Mouse (Mus musculus) c-Kit-positive CD71-negative TER-119-negative erythroid progenitor cells, embryonic 14.5 days (primary cell): ENCODE data around the gene Zfp30.

Source experiments
- DNase-seq: peaks from one replicate; pipeline ENCODE4 v3.0.0-alpha.2; 2013; ENCODE audit warnings: low read depth

Zfp30 gene

DNA sequence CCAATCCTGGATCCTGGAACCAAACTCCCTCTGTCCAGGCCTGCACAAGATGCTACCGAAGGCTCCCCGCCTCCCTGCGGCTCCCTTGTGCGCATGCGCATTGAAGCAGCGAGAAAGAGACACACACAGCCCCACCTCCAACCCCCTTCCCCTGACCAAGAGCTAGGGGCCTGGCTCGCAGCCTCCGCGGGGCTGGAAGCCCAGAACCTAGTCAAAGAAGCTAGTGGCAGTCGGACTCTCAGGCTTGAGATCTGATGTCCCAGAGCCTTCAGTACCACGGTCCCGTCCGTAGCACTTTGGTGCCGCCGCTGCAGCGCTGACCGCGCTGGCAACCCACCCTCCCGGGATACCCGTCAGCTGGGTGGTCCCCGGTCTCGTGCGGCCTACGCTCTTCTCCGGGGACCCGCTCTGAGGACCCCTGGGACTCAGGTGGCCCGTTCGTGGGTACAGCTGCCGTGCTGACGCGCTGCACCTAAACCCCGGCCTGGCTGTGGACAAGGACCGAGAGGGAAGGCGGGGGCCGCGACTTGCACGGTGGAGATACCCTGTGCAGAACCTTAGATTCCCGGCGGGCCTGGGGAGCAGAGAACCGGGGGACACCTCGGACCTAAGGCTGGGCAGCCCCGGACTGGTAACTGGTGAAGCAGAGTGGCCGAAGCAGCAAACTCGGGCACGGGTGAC is at the start of gene Zfp30:
Gene Zfp30, plus strand, starts transcription at position 128 of the 681 bp plus-strand sequence.
- DNase-seq = peak; percentile 79

DNA sequence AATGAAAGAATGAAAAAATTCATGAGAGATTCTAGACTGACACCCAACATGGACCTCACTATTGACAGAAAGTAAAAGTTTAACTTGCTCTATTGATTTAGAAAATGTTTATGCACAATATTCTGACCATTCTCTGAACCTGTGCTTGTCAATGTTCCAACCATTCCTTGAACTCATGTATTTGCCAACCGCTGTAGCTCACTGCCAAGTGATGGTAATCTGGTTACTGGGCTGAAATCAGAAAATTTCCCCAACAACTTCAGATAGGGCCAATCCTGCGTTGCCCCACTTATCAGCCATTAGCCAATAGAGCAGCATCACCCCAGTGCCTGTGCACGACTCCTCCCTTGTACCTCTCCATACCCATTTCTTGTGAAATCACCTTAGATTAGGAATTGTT is 41.5 kb upstream of the Zfp30 start:
- no peak for DNase-seq

DNA sequence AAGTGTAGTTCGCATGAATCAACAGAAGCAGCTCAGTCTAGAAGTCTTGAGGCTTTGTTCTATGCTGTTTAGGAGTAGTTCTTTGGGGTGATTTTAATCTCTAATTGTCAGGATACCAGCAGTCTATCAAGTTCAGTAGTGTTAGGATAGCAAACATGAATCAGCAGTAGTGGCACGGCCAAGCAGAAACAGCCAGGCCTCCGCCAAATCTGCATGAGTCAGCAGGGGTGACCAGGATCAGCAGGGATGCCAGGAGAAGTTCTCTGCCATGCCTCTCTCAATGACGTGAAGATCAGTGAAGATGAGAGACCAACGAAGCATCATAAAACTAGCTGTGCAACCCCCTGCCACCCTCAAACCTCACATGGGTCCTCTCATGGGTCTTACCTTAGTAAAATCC is 23.3 kb upstream of the Zfp30 start:
- no peak for DNase-seq

DNA sequence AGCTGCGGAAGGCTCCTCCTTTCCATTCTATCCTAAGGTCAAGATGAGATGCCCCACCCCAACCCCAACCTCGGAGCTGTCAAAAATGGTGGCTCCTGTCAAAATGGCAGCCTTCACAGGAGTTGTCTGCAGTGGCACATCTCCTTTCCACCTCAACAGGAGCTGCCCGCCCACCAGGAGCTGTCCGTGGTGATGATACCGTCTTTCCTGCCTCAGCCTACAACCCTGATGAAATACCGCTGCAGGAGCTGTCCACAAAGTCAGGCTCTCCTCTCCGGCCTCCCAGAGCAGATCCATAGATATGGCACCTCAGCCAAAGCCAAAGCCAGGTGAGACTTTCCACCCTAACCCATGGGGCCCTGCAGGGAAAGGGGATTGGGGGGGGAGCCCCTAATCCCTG is 19.1 kb upstream of the Zfp30 start:
- no peak for DNase-seq

DNA sequence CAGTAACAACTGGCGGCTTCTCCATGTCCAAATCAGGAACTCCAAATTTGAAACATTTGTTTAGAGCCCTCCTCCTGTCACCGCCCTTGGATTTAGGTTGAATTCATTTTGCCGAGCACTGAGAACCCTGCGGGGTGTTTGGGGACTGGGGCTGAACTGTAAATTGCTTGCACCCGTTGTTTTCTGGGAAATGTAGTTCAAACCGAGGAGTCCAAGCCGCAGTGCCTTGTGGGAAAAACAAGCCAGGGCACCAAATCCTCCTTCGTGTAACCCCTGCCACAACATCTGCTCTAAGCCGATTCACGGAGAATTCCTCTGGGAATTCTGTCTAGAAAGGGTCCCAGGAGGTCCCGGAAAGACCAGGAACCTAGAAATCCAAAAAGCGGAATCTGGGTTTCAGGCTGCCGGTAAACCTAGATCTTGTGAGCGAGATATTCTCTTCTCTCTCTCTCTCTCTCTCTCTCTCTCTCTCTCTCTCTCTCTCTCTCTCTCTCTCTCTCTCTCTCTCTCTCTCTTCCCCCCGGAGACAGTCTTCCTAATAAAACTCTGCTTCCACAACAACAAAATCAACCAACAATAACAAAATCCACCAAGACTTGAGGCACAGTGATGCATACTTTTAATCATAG is 16.6 kb upstream of the Zfp30 start:
- peak; percentile 68 for DNase-seq

DNA sequence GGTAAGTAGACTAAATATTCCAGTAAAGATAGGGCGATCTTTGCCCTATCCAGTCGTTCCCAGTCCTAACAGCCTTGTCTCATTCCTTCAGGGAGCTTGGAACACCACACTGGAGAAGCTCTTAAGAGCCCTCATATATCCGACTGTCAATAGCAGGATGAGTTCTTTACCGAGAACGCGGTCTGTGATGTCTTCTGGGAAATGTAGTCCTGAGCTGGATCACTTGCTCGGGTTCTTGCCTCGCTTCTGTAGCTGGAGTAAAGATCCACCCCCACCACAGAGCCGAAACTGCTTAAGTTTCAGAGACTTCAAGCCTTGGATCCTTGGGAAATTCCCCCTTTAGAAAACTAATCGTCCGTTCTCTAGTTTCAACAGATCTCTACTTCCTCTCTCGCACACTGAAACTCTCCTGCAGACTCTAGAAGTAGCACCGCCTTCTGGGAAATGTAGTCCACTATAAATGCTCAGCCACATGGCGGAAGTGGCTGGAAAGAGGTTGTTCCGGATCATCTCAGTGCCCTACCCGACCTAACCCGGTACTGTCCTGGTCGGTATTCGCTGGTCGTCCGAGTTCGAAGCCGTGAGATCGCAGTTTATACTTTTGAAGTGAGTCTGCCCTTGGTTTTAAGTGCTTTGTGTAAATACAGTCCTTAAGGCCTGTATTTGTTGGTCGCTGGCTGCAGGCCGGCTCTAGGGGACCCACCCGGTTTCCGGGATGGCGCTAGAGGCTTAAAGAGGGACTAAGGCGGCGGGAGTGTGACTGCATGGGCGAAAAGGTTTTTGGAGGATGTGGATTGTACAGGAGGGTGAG is 15.5 kb upstream of the Zfp30 start, which contains the start of gene Zfp84:
Gene Zfp84, plus strand, starts transcription at position 463 of the 811 bp plus-strand sequence.
- peak; percentile 89 for DNase-seq

DNA sequence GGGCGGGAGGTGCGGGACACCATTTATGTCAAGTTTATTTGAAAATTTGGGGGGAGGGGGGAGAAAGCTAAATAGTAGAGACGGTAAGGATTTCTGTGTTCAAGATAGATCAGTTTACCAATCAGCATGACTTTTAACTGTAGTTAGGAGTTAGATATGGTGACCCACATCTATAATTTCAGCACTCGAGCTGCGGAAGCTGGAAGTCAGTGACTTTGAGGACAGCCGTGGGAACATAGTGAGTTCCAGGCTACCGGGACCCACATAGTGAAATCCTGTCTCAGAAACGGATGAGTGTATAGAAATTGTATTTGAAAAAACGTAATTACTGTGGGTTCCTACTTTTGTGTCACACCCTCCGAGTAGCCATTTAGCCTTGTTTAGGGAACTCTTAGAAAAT is 14.8 kb upstream of the Zfp30 start:
- no peak for DNase-seq

DNA sequence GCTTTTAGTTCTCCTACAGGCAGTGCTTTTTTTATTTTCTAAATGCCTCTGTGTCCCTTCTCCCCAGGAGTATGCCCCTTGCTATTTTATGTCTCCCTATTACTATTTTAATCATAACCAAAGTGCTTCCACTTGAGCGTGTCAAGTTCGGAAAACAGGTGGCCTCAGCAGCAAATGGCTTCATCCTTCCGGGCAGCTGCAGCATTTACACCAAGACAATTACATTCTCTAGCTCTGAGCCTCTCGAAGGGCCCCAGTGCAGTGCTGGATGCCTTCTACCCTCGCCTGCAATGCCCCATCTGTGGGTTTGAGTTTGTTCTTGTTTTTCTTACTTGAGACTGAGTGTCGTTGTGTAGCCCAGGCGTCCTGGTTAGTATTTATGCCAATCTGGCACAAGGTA is 10.3 kb upstream of the Zfp30 start:
- no peak for DNase-seq

DNA sequence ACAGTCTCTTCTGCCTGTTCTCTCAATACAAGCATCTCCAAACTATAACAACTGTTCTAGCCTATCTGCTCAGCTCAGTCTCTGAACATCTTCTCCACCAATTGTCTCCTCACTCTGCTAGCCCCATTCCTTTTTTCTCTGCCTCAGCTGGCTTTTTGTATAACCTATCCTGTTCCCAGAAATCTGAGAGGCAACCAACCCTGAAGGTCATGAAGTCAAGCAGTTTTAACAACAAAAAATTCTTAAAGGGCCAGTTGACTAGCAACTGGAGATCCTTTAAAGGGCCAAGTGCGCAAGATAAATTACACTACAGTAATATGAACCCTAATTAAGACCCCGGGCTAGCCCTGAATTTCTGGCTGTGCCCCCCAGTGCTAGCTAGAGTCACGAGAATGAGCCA is 9.4 kb upstream of the Zfp30 start:
- DNase-seq = no peak

DNA sequence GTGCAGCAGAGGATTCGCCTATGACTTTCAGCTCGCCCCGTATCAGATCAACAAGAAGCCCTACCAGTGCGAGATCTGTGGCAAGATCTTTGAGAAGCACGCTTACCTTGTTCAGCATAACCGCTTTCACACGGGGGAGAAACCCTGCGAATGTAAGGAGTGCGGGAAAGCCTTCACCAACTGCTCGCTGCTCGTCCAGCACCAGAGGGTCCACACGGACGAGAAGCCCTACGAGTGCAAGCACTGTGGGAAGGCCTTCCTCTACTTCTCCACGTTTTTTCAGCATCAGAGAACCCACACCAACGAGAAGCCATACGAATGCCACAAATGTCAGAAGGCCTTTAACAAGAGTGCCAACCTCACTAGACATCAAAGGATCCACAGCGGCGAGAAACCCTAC is 7.2 kb upstream of the Zfp30 start:
- no peak for DNase-seq

DNA sequence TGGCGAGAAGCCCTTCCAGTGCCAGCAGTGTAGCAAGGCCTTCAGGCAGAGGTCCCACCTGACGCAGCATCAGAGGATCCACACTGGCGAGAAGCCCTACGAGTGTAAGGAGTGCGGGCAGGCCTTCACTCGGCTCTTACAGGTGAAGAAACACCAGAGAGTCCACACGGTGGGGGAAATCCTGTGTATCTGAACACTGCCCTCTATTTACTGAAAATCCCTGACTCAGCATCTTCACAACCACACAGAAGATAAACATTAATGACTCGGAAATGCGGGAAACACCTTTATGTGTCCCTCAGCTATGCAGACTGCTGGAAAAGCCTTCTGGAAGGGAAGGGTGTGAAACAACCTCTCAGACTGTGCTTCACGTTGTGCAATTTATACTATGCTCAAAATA is 6.4 kb upstream of the Zfp30 start:
- no peak for DNase-seq

DNA sequence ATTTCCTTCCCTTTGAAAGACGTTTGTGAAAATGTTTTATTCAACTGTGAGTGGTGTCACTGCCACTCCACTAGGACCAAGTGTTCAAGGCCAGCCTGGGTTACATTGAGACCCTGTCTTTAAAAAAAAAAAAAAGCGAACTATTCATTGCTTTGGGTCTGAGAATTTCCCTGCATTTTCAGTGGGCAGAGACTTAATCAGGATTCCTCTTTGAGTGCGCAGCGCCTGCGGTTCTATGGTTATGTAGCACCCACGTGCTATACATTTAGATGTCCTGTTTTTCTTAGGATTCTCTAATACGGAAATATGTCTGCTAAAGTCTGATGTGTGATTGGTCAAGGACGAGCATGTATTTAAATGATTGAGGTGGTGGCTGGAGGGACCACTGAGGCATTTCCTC is 1.2 kb downstream of the Zfp30 start:
- DNase-seq = no peak

DNA sequence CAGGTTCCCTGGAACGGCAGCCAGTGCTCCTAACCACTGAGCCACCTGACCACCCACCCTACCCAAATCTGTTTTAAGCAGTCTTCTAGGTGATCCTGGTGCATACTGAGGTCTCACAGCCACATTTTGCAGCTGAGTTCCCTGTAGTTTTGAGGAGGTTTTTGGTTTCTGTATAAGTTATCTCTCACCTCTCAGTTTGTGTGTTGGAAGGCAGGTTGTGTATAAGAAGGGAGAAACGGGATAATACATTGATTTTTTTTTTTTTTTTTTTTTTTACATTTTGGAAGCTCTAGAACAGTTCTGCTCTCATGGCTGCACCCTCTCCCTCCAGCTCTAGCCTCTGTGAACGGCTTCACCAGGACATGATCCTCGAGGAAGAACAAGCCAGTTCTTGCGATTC is 2.1 kb downstream of the Zfp30 start:
- DNase-seq = no peak

DNA sequence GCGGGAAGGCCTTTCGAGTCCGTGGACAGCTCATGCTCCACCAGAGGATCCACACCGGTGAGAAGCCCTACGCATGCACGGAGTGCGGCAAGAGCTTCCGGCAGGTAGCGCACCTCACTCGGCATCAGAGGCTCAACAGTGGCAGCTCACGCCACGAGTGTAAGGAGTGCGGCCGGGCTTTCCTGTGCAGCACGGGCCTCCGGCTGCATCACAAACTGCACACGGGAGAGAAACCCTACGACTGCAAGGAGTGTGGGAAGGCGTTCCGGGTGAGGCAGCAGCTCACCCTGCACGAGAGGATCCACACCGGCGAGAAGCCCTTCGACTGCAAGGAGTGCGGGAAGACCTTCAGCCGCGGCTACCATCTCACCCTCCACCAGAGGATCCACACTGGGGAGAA is 9.1 kb downstream of the Zfp30 start:
- DNase-seq = no peak

DNA sequence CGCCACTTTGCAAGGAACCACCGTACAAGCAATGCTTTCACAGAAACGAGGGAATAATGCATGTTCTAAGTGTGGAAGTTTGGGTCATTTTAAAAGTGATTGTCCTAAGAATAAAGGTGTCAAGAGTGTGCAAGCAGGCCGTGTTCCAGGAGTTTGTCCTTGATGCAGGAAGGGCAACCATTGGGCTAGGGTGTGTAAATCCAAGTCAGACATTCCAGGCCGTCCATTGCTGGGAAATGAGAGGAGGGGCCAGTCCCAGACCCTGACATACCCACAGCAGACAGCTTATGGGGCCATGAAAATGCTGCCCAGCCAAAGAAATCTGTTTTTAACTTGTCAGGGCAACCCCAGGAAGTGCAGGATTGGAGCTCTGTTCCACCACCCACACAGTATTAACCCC is 23.2 kb downstream of the Zfp30 start:
- DNase-seq = no peak

DNA sequence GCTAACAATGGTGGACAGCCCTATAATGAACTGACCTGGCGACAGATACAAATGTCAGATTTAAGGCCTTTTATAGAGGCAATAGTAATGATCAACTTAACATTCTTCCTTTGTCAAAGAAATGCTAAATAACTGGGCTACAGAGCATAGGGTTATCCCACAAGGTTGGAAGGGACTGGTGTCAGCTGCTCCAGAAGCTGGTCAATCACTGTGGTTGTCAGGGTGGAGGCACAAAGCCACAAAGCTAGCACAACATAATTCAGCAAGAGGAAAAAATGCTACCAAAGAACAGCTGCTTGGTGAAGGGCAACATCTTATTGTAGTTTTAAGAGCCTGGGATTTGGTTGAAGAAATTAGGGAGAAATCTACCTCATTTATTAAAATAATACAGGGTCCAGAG is 28.4 kb downstream of the Zfp30 start:
- no peak for DNase-seq

DNA sequence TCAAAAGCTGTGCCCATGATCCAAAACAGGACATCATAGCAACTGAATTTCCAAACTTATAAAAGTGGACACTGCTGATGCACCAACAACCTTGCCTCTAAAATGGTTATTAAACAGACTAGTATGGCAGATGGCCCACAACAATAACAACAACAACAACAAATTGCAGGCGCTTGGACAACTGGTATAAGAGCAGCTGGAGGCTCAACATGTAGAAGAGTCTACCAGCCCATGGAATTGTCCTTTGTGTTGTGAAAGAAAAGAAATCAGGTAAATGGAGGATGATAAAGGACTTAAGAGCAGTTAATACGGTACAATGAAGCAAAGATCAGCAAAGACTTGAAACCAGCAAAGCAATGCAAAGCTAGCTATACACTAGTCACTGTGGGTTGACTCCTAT is 30.6 kb downstream of the Zfp30 start:
- DNase-seq = no peak

DNA sequence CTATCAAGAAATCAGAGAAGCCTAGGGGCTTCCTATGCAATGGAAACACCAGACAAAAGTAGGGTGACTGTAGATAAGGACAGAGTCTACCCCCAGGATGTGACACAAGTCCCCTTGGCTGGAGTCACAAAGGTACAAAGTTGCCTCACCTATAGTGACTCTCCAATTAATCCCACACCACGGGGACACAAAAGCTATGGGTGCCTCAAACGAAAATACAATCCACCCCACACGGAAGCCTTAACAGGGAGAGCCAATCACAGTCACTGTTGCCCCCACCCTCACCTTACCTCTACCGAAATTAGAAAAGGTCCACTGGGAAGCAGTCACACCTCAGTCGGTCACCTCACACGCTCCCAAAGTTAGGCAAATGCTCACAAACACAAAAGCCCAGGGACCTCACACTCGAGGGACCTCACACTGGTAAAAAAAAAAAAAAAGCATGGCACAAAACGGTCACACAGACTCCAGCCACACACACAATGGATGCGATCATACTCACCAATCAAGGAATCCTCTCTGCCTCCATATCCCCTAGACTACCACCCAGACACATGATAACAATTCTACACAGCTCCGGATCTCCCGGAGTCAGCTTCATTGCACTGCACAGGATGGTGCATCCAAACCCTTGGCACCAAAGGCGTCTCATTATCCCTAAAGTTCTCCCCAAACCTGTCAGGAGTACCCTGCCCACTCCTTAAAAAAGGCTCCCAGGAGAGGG is 31.4 kb downstream of the Zfp30 start:
- DNase-seq = no peak

DNA sequence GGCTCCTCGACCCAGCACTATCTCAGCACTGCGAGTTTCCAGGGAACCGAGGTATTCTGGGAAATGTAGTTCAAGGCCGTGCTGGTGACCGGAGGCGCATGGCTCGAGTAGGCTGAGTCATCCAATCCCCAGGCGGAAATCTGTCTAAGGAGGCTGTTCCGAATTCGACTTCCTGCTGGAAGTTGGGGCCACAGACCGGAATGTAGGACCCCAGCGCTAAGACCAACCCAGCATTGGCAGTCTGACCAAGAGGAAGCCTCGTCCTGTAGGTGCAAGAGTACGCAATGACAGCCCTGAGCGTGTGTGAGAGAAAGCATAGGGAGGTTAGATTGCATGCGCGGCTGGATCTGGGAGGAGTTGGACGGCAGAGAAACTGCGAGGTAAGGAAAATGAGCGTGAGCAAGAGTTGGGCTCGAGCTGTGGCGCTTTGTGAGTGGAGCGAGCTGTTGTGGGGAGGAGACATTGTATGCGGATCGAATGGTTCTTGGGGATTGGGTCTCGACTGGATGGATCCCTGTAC is 32.2 kb downstream of the Zfp30 start, which contains the start of gene Zfp790:
Gene Zfp790, plus strand, starts transcription at position 205 of the 520 bp plus-strand sequence.
- peak; percentile 87 for DNase-seq

DNA sequence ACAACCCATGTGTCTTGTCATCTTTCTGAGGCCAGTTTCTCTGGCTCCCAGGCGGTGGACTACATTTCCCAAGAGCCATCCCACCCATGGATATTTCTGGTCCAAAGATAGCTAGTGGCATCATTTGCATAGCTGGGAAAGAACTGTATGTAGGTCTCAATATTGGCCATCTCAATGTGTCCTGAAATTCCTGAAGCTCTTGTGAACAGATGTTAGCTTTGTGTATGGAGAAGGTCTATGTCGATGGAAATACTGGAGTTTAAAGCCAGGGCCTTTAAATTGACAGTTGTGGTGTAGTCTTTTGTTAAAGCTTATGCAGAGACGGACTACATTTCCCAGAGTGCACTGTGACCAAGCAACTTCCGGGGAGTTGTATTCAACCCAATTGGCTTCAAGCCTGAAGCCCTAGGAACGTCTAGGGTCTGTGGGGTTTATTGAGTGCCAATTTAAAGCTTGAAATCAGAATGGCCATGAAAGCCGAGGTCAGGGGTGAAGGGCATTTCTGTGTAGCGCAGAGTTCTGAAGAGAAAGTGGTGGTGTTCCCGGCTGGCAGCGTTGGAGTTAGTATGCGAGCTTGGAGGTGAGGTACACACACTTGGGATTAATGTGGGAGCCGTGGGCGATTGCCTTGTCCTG is 34.9 kb downstream of the Zfp30 start:
- DNase-seq = peak; percentile 72

DNA sequence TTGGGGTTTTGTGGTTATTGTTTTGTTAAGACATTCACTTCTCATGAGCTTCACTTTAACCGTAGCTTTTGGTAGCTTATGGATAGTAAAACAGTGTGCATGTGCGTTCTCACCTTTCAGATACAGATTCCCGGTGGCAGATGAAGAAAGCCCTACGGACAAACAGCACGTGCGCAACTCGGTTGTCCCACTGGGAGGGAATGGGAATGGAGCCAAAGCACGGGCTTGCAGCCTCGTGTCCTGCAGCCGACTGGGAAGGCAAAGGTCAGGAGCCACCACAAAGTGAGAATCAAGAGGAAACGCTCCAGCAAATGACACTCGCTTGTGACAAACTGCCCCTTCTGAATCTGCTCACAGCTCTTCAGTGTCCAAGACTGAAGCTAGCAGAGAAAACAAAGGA is 44.2 kb downstream of the Zfp30 start:
- DNase-seq = no peak

DNA sequence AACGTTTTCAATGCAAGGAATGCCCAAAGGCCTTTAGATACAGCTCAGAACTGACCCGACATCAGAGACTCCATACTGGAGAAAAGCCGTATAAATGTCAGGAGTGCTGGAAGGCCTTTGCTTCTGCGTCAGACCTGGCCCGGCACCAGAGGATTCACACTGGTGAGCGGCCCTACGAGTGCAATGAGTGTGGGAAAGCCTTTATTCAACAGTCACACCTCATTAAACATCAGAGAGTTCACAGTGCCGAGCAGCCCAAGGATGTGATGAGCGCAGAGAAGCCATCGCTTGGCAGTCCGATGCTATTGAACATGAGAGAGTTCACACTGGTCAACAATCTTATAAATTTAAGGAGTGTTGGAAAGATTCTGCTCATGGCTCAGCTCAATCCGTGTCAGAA is 46.0 kb downstream of the Zfp30 start:
- no peak for DNase-seq
